ENCODE assay signal across 8 mouse cellular contexts in genomic region chr9:49797821-49798571, GRCm38 (mm10). TPM values are rescaled to one million over a fixed set of nuclear protein-coding genes. Genes with fewer than 3 reads are reported as not detected.
A peak's percentile ranks its signal among the peaks of the same experiment; 100 is the strongest.
DNase-seq lines count a peak whose midpoint lies in the region; ATAC-seq lines count a peak whose summit lies in the region.

No protein-coding gene starts in this region.

- H3K9me3 ChIP-seq in limb, embryonic 13.5 days: no peaks in the 10 kb centered on the region
- no peaks in the 10 kb centered on the region for H3K9me3 ChIP-seq in midbrain, embryonic 15.5 days

- H3K9ac ChIP-seq in limb, embryonic 13.5 days: peak overlapping the region; percentile 86
- H3K9ac ChIP-seq in midbrain, embryonic 15.5 days: peak overlapping the region; percentile 99

- H3K36me3 ChIP-seq in limb, embryonic 13.5 days: no peaks in the 10 kb centered on the region
- H3K36me3 ChIP-seq in midbrain, embryonic 15.5 days (replicated peaks): no peaks in the 10 kb centered on the region

- peak; percentile 6 for DNase-seq in CD4-positive, CD25-positive, alpha-beta regulatory T cell, adult 2 months (ENCODE audit: low read depth, low spot score)
- peak; percentile 63 for DNase-seq in embryo, embryonic 9.5 days (ENCODE audit: extremely low spot score)
- peak; percentile 90 for DNase-seq in heart, adult 11 months
- peak; percentile 33 for DNase-seq in kidney, adult 18-20 months
- peak; percentile 60 for DNase-seq in telencephalon, adult 2 months (ENCODE audit: low read depth, low spot score)

- H3K4me3 ChIP-seq in limb, embryonic 13.5 days: peak overlapping the region; percentile 89
- peak overlapping the region; percentile 98 for H3K4me3 ChIP-seq in midbrain, embryonic 15.5 days

- peak overlapping the region; percentile 55; the same call in 1 of the 2 replicates for H3K27ac ChIP-seq in limb, embryonic 13.5 days
- peak overlapping the region; percentile 99 for H3K27ac ChIP-seq in midbrain, embryonic 15.5 days

- no peak for ATAC-seq in CD4-positive, CD25-positive, alpha-beta regulatory T cell, adult 4 months
- peak; percentile 71 for ATAC-seq in limb, embryonic 13.5 days (ENCODE audit: low FRiP score, low read depth)
- peak; percentile 86 for ATAC-seq in midbrain, embryonic 15.5 days (replicated peaks)

- H3K4me1 ChIP-seq in limb, embryonic 13.5 days: peaks cover 18% of the 10 kb centered on the region
- H3K4me1 ChIP-seq in midbrain, embryonic 15.5 days: peaks cover 27% of the 10 kb centered on the region

- peak overlapping the region; percentile 94 for H3K4me2 ChIP-seq in limb, embryonic 13.5 days (replicated peaks)
- H3K4me2 ChIP-seq in midbrain, embryonic 15.5 days: peak overlapping the region; percentile 61

- under 1% methylated on average over 58 of the region's 58 CpGs for WGBS in limb, embryonic 13.5 days
- under 1% methylated on average over 58 of the region's 58 CpGs for WGBS in midbrain, embryonic 15.5 days

- peaks cover 21% of the 10 kb centered on the region for H3K27me3 ChIP-seq in limb, embryonic 13.5 days
- H3K27me3 ChIP-seq in midbrain, embryonic 15.5 days (replicated peaks): no peaks in the 10 kb centered on the region

RNA-seq across cellular contexts. Expression of gene Ncam1, which starts 0.7 kb away (rescaled TPM):
- under 1 TPM; 0.24 to 0.56 TPM for polyA plus RNA-seq in CD4-positive, CD25-positive, alpha-beta regulatory T cell, adult 4 months (2017; shearing (Covaris generic))
- 90.9 and 101 TPM in 2 replicates for polyA plus RNA-seq in limb, embryonic 13.5 days (2015; fragmentation: Nextera tagmentation; extraction: Ambion mirVana)
- 561 and 627 TPM in 2 replicates for polyA plus RNA-seq in midbrain, embryonic 15.5 days (2015; fragmentation: Nextera tagmentation; extraction: Ambion mirVana)

Comparison
In these comparisons a context has a peak if more than half of its experiments do, and no peak if none do; other contexts are left out.
1. DNase-seq: peak in every context shown above with its lines; median percentile 90 in heart, adult 11 months; 63 in embryo, embryonic 9.5 days; 60 in telencephalon, adult 2 months; 33 in kidney, adult 18-20 months; 6 in CD4-positive, CD25-positive, alpha-beta regulatory T cell, adult 2 months.
2. RNA of gene Ncam1, which starts 0.7 kb away (polyA plus RNA-seq): 561 to 627 TPM in midbrain, embryonic 15.5 days and 90.9 to 101 TPM in limb, embryonic 13.5 days; 0.24 to 0.56 TPM in CD4-positive, CD25-positive, alpha-beta regulatory T cell, adult 4 months; every median in the first group is over 10 times any median in the second.